In genomic region chr16:66891559-66892247, GRCm38 (mm10) we compare ENCODE assay signal across 21 mouse cellular contexts.
DNase-seq lines count a peak whose midpoint lies in the region; ATAC-seq and TF ChIP-seq lines count a peak whose summit lies in the region.
"Had no signal": no experiment of that assay in that cellular context is flagged by ENCODE, and none has a peak within 500 bp of the region (broad histone marks: within the 10 kb centered on the region; RNA-seq: fewer than 3 reads in every experiment).

No protein-coding gene starts in this region.

- no peak for TF ChIP-seq CTCF in hindbrain, postnatal 0 days (IDR thresholded peaks at IDR 0.05; ENCODE audit: low read depth)

- H3K4me2 ChIP-seq in hindbrain, postnatal 0 days (ENCODE audit: low read depth, low read length) = no peak overlapping the region
- no peak overlapping the region for H3K4me2 ChIP-seq in hindbrain, embryonic 14.5 days (replicated peaks)
- H3K4me2 ChIP-seq: embryonic facial prominence, embryonic 13.5 days; forebrain, embryonic 12.5 days; forebrain, embryonic 15.5 days; heart, embryonic 11.5 days; hindbrain, embryonic 13.5 days; intestine, embryonic 15.5 days had no signal

- H3K27ac ChIP-seq in hindbrain, postnatal 0 days = no peak overlapping the region
- no peak overlapping the region for H3K27ac ChIP-seq in hindbrain, embryonic 14.5 days
- H3K27ac ChIP-seq: embryonic facial prominence, embryonic 10.5 days; embryonic facial prominence, embryonic 13.5 days; forebrain, embryonic 12.5 days; forebrain, embryonic 15.5 days; gastrocnemius, adult 2 months; intestine, embryonic 15.5 days had no signal

- no peak for ATAC-seq in hindbrain, postnatal 0 days
- no peak for ATAC-seq in hindbrain, embryonic 14.5 days (ENCODE audit: low FRiP score)
- ATAC-seq: activated CD4-positive, CD25-positive, alpha-beta regulatory T cell, adult 4 months; forebrain, embryonic 15.5 days; intestine, embryonic 15.5 days had no signal

- H3K36me3 ChIP-seq in hindbrain, postnatal 0 days (ENCODE audit: insufficient read depth, low read length) = no peaks in the 10 kb centered on the region
- no peaks in the 10 kb centered on the region for H3K36me3 ChIP-seq in hindbrain, embryonic 14.5 days (replicated peaks; ENCODE audit: control insufficient read depth, insufficient read depth)
- H3K36me3 ChIP-seq: embryonic facial prominence, embryonic 10.5 days; embryonic facial prominence, embryonic 13.5 days; forebrain, embryonic 12.5 days; forebrain, embryonic 15.5 days; hindbrain, embryonic 13.5 days; intestine, embryonic 15.5 days had no signal

- H3K4me3 ChIP-seq in hindbrain, postnatal 0 days (ENCODE audit: low read length) = no peak overlapping the region
- H3K4me3 ChIP-seq in hindbrain, embryonic 14.5 days (replicated peaks; ENCODE audit: low read length) = no peak overlapping the region
- H3K4me3 ChIP-seq: embryonic facial prominence, embryonic 10.5 days; embryonic facial prominence, embryonic 13.5 days; erythroblast, embryonic 14.5 days; forebrain, embryonic 12.5 days; forebrain, embryonic 15.5 days; gastrocnemius, adult 2 months; hindbrain, embryonic 13.5 days; intestine, embryonic 15.5 days had no signal

- peak; percentile 37 to 48 for DNase-seq in cerebellum, postnatal 10 days
- no peak for DNase-seq in cerebellum, adult 9-11 months
- peak; percentile 18 for DNase-seq in hindbrain, postnatal 0 days (ENCODE audit: low spot score)
- no peak for DNase-seq in hindbrain, embryonic 14.5 days (ENCODE audit: low spot score)
- DNase-seq in brain, adult 2 months (ENCODE audit: low read depth, low spot score) = peak; percentile 51
- DNase-seq in urinary bladder, adult 2 months (ENCODE audit: low spot score) = no peak
- DNase-seq: adrenal gland, adult 8-10 months; adrenal gland, postnatal 25 days; embryo, embryonic 11 days; gastrocnemius, adult 2 months; gastrocnemius, postnatal 14 days; heart, adult 11 months had no signal

- no peaks in the 10 kb centered on the region for H3K9me3 ChIP-seq in hindbrain, postnatal 0 days (ENCODE audit: low read length)
- no peaks in the 10 kb centered on the region for H3K9me3 ChIP-seq in hindbrain, embryonic 14.5 days (ENCODE audit: control insufficient read depth, low read length)
- H3K9me3 ChIP-seq: embryonic facial prominence, embryonic 10.5 days; embryonic facial prominence, embryonic 13.5 days; forebrain, embryonic 12.5 days; forebrain, embryonic 15.5 days; hindbrain, embryonic 13.5 days; intestine, embryonic 15.5 days had no signal

- H3K27me3 ChIP-seq in hindbrain, postnatal 0 days (ENCODE audit: insufficient read depth, low read length) = no peaks in the 10 kb centered on the region
- no peaks in the 10 kb centered on the region for H3K27me3 ChIP-seq in hindbrain, embryonic 14.5 days (ENCODE audit: control insufficient read depth, insufficient read depth, low read length)
- H3K27me3 ChIP-seq: embryonic facial prominence, embryonic 13.5 days; forebrain, embryonic 12.5 days; forebrain, embryonic 15.5 days; hindbrain, embryonic 13.5 days; intestine, embryonic 15.5 days had no signal

- WGBS in hindbrain, postnatal 0 days = 70% methylated on average over 6 of the region's 6 CpGs
- 64% methylated on average over 6 of the region's 6 CpGs for WGBS in hindbrain, embryonic 14.5 days

- H3K4me1 ChIP-seq in hindbrain, postnatal 0 days (ENCODE audit: insufficient read depth, low read length) = no peaks in the 10 kb centered on the region
- peaks cover 5% of the 10 kb centered on the region; the same call in 1 of the 2 replicates for H3K4me1 ChIP-seq in hindbrain, embryonic 14.5 days (replicated peaks; ENCODE audit: control insufficient read depth, insufficient read depth, low read length)
- H3K4me1 ChIP-seq: embryonic facial prominence, embryonic 10.5 days; embryonic facial prominence, embryonic 13.5 days; forebrain, embryonic 12.5 days; forebrain, embryonic 15.5 days; hindbrain, embryonic 13.5 days; intestine, embryonic 15.5 days had no signal

- H3K9ac ChIP-seq in hindbrain, postnatal 0 days (replicated peaks; ENCODE audit: low read length) = no peak overlapping the region
- no peak overlapping the region for H3K9ac ChIP-seq in hindbrain, embryonic 14.5 days
- H3K9ac ChIP-seq: embryonic facial prominence, embryonic 13.5 days; forebrain, embryonic 12.5 days; forebrain, embryonic 15.5 days; hindbrain, embryonic 13.5 days; intestine, embryonic 15.5 days had no signal

Comparison
In these comparisons a context has a peak if more than half of its experiments do, and no peak if none do; other contexts are left out.
1. DNase-seq: peak in cerebellum, postnatal 10 days (2 of 2), hindbrain, postnatal 0 days (single experiment) and brain, adult 2 months (single experiment); none in cerebellum, adult 9-11 months (single experiment), hindbrain, embryonic 14.5 days (single experiment) and urinary bladder, adult 2 months (single experiment).